Mouse (Mus musculus) C2C12 (cell line): ENCODE data around the gene Msln.

Experiments used
- CEBPB ChIP-seq: IDR thresholded peaks from one replicate; pipeline ENCODE4 v1.6.1; 2011; ENCODE audit warnings: low read depth, mild to moderate bottlenecking, control low read depth, moderate library complexity
- CTCF ChIP-seq: IDR thresholded peaks from one replicate; pipeline ENCODE4 v1.5.1; 2011; ENCODE audit not compliant: control insufficient read depth, insufficient read depth, insufficient read length
- FOSL1 ChIP-seq: IDR thresholded peaks from one replicate; pipeline ENCODE4 v1.8.0; 2011; ENCODE audit warnings: mild to moderate bottlenecking, low read length; ENCODE audit not compliant: poor library complexity, insufficient read depth, severe bottlenecking

DNA sequence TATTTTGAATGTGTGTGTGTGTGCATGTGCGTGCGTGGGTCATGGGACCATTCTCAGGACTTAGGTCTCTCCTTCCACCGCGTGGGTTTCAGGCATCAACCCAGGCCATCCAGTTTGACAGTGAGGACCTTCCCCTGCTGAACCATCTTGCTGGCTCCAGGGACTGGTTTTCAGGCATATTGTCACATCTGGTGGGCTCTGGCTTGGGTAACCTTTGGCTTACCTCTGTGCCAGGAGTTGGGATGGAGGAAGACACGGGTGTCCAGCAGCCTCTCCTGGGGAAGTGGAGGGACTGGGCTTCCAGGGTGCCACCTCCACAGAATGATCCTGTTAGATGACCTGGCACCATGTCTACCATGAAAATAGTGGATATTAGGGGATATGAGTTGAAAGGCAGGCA, 23.8 kb upstream of the Msln start:
- no peak for TF ChIP-seq CTCF
- TF ChIP-seq CEBPB: no peak
- TF ChIP-seq FOSL1: no peak
